Mouse (Mus musculus) heart, embryonic 12.5 days (tissue): ENCODE results near the gene Samd13. TPM values are rescaled to one million over a fixed set of nuclear protein-coding genes. Genes with fewer than 3 reads are reported as not detected.

Experiments
- ATAC-seq: fragments of 200-750 bp; cut with Nextera tagmentation; 2 replicates; pipeline ENCODE4 v1.8.0; 2017; ENCODE audit warnings: moderate TSS enrichment, moderate library complexity; ENCODE audit not compliant: insufficient number of reproducible peaks, low FRiP score
- H3K27ac ChIP-seq: fragments of 300-500 bp; sonication (generic); 2 replicates; pipeline ENCODE4 v1.5.1; 2016; ENCODE audit warnings: mild to moderate bottlenecking, moderate library complexity; ENCODE audit not compliant: poor library complexity, severe bottlenecking
- H3K27me3 ChIP-seq: fragments of 300-500 bp; sonication (generic); replicated peaks from 2 replicates; pipeline ENCODE4 v1.6.1; 2016; ENCODE audit warnings: mild to moderate bottlenecking, moderate library complexity
- H3K36me3 ChIP-seq: fragments of 300-500 bp; sonication (generic); 2 replicates; pipeline ENCODE4 v1.6.1; 2016; ENCODE audit warnings: mild to moderate bottlenecking, moderate library complexity
- H3K4me1 ChIP-seq: fragments of 300-500 bp; sonication (generic); replicated peaks from 2 replicates; pipeline ENCODE4 v1.6.1; 2016; ENCODE audit warnings: mild to moderate bottlenecking
- H3K4me2 ChIP-seq: fragments of 300-500 bp; sonication (generic); 2 replicates; pipeline ENCODE4 v1.6.1; 2016; ENCODE audit warnings: mild to moderate bottlenecking, moderate library complexity
- H3K4me3 ChIP-seq: fragments of 300-500 bp; sonication (generic); 2 replicates; pipeline ENCODE4 v1.5.1; 2016; ENCODE audit warnings: mild to moderate bottlenecking
- H3K9ac ChIP-seq: fragments of 300-500 bp; sonication (generic); 2 replicates; pipeline ENCODE4 v1.6.1; 2016; ENCODE audit warnings: mild to moderate bottlenecking, moderate library complexity
- H3K9me3 ChIP-seq: fragments of 300-500 bp; sonication (generic); replicated peaks from 2 replicates; pipeline ENCODE4 v1.6.1; 2016; ENCODE audit warnings: mild to moderate bottlenecking, moderate library complexity
- whole genome bisulfite sequencing: fragments of 180-500 bp; shearing (Covaris S2); methylation state at CpG from one replicate; pipeline ENCODE4 v1.1.7; 2016; 5-methylcytosine and 5-hydroxymethylcytosine counted together
- polyA plus RNA-seq: library from polyadenylated mRNA; unstranded; fragments of >200 nt; fragmentation: Nextera tagmentation; extraction: Ambion mirVana; gene quantifications from 2 replicates; pipeline ENCODE4 v1.2.1, GENCODE M21; 2016

Gene Samd13
- polyA plus RNA-seq, 1 experiment from 2014 or later = 2.1 TPM

- Histone ChIP-seq H3K4me2 (no peak overlapping the region), H3K9ac (no peak overlapping the region), H3K4me1 (peaks cover 9% of the 10 kb centered on the region; the same call in 1 of the 2 replicates), H3K9me3 (peaks cover 5% of the 10 kb centered on the region; the same call in 1 of the 2 replicates), H3K4me3 (no peak overlapping the region), H3K27me3 (no peaks in the 10 kb centered on the region), H3K36me3 (no peaks in the 10 kb centered on the region), H3K27ac (no peak overlapping the region)
- WGBS = 42% methylated on average over 4 of the region's 4 CpGs
- ATAC-seq = no peak
These were observed 43.5 kb downstream of the Samd13 start for GRCm38 (mm10) chr3:146641818-146642427.

GRCm38 (mm10) chr3:146632506-146632905 lies 52.9 kb downstream of the Samd13 start:
- no peak overlapping the region for H3K27ac ChIP-seq
- H3K4me3 ChIP-seq = no peak overlapping the region
- ATAC-seq = no peak
- H3K36me3 ChIP-seq = no peaks in the 10 kb centered on the region
- H3K4me2 ChIP-seq = no peak overlapping the region
- no peaks in the 10 kb centered on the region for H3K4me1 ChIP-seq
- H3K9ac ChIP-seq = no peak overlapping the region
- no peaks in the 10 kb centered on the region for H3K27me3 ChIP-seq
- H3K9me3 ChIP-seq = 0 out of 2 replicates have a peak, but pooled peaks cover 4% of the 10 kb centered on the region
- WGBS = 77% methylated on average over 5 of the region's 5 CpGs

- Histone ChIP-seq H3K9me3 (no peaks in the 10 kb centered on the region), H3K4me3 (no peak overlapping the region), H3K9ac (no peak overlapping the region), H3K4me1 (no peaks in the 10 kb centered on the region), H3K27ac (no peak overlapping the region), H3K27me3 (no peaks in the 10 kb centered on the region), H3K4me2 (no peak overlapping the region), H3K36me3 (no peaks in the 10 kb centered on the region)
- no peak for ATAC-seq
- WGBS = 60% methylated on average over 8 of the region's 8 CpGs
These were observed 57.0 kb downstream of the Samd13 start for GRCm38 (mm10) chr3:146628227-146628982.

- Histone ChIP-seq H3K9ac (no peak overlapping the region), H3K4me2 (no peak overlapping the region)
These were observed 59.6 kb downstream of the Samd13 start for GRCm38 (mm10) chr3:146625766-146626165.

GRCm38 (mm10) chr3:146621966-146622365 lies 63.4 kb downstream of the Samd13 start:
- Histone ChIP-seq H3K36me3 (no peaks in the 10 kb centered on the region), H3K27ac (no peak overlapping the region), H3K27me3 (no peaks in the 10 kb centered on the region), H3K4me3 (no peak overlapping the region), H3K4me1 (peaks cover 9% of the 10 kb centered on the region; the same call in 1 of the 2 replicates), H3K9me3 (no peaks in the 10 kb centered on the region), H3K9ac (no peak overlapping the region), H3K4me2 (no peak overlapping the region)
- ATAC-seq = no peak
- WGBS = 79% methylated on average over 11 of the region's 11 CpGs

More at GRCm38 (mm10) chr3:146625766-146626165, 59.6 kb downstream of the Samd13 start:
- WGBS = 69% methylated on average over 4 of the region's 4 CpGs
- no peaks in the 10 kb centered on the region for H3K9me3 ChIP-seq
- H3K4me3 ChIP-seq = no peak overlapping the region
- no peaks in the 10 kb centered on the region for H3K36me3 ChIP-seq
- H3K27me3 ChIP-seq = no peaks in the 10 kb centered on the region
- no peak for ATAC-seq
- peaks cover under 1% of the 10 kb centered on the region; the same call in 1 of the 2 replicates for H3K4me1 ChIP-seq
- H3K27ac ChIP-seq = no peak overlapping the region

- no peak for ATAC-seq
- 72% methylated on average over 14 of the region's 14 CpGs for WGBS
These were observed 64.7 kb downstream of the Samd13 start for GRCm38 (mm10) chr3:146620555-146621249.

GRCm38 (mm10) chr3:146620101-146620500 lies 65.3 kb downstream of the Samd13 start:
- H3K9ac ChIP-seq = no peak overlapping the region
- H3K4me3 ChIP-seq = no peak overlapping the region
- no peak overlapping the region for H3K27ac ChIP-seq
- no peak overlapping the region for H3K4me2 ChIP-seq
- H3K36me3 ChIP-seq = no peaks in the 10 kb centered on the region
- peaks cover 9% of the 10 kb centered on the region; the same call in 1 of the 2 replicates for H3K4me1 ChIP-seq
- WGBS = 84% methylated on average over 10 of the region's 10 CpGs
- no peak for ATAC-seq
- H3K9me3 ChIP-seq = no peaks in the 10 kb centered on the region
- H3K27me3 ChIP-seq = no peaks in the 10 kb centered on the region

More at GRCm38 (mm10) chr3:146620555-146621249, 64.7 kb downstream of the Samd13 start:
- H3K27ac ChIP-seq = no peak overlapping the region
- no peaks in the 10 kb centered on the region for H3K27me3 ChIP-seq
- H3K4me1 ChIP-seq = peaks cover 9% of the 10 kb centered on the region; the same call in 1 of the 2 replicates
- no peaks in the 10 kb centered on the region for H3K36me3 ChIP-seq
- H3K4me3 ChIP-seq = no peak overlapping the region
- H3K9me3 ChIP-seq = no peaks in the 10 kb centered on the region
- no peak overlapping the region for H3K4me2 ChIP-seq
- H3K9ac ChIP-seq = no peak overlapping the region

GRCm38 (mm10) chr3:146618357-146618756 lies 67.0 kb downstream of the Samd13 start:
- H3K36me3 ChIP-seq = no peaks in the 10 kb centered on the region
- H3K4me3 ChIP-seq = no peak overlapping the region
- H3K4me2 ChIP-seq = no peak overlapping the region
- H3K4me1 ChIP-seq = peaks cover 9% of the 10 kb centered on the region; the same call in 1 of the 2 replicates
- H3K27me3 ChIP-seq = no peaks in the 10 kb centered on the region
- no peak for ATAC-seq
- H3K9ac ChIP-seq = no peak overlapping the region
- no peak overlapping the region for H3K27ac ChIP-seq
- H3K9me3 ChIP-seq = no peaks in the 10 kb centered on the region
- WGBS = 56% methylated on average over 4 of the region's 4 CpGs

GRCm38 (mm10) chr3:146617946-146618345 lies 67.4 kb downstream of the Samd13 start:
- H3K27me3 ChIP-seq = no peaks in the 10 kb centered on the region
- no peak overlapping the region for H3K4me3 ChIP-seq
- ATAC-seq = no peak
- H3K9ac ChIP-seq = no peak overlapping the region
- H3K9me3 ChIP-seq = no peaks in the 10 kb centered on the region
- peaks cover 9% of the 10 kb centered on the region; the same call in 1 of the 2 replicates for H3K4me1 ChIP-seq
- no peaks in the 10 kb centered on the region for H3K36me3 ChIP-seq
- H3K27ac ChIP-seq = no peak overlapping the region
- no peak overlapping the region for H3K4me2 ChIP-seq

- H3K27ac ChIP-seq = no peak overlapping the region
- H3K4me2 ChIP-seq = no peak overlapping the region
- H3K4me3 ChIP-seq = no peak overlapping the region
- no peaks in the 10 kb centered on the region for H3K27me3 ChIP-seq
- WGBS = 72% methylated on average over 5 of the region's 5 CpGs
- H3K4me1 ChIP-seq = peaks cover 9% of the 10 kb centered on the region; the same call in 1 of the 2 replicates
- H3K9me3 ChIP-seq = no peaks in the 10 kb centered on the region
- H3K36me3 ChIP-seq = no peaks in the 10 kb centered on the region
- ATAC-seq = no peak
- H3K9ac ChIP-seq = no peak overlapping the region
These were observed 68.7 kb downstream of the Samd13 start for GRCm38 (mm10) chr3:146616533-146617283.
